Mouse (Mus musculus) stomach, embryonic 16.5 days (tissue): Measurements from ENCODE around the gene Trim14. TPM values are rescaled to one million over a fixed set of nuclear protein-coding genes. Genes with fewer than 3 reads are reported as not detected.

Experiments used
- ATAC-seq: fragments of 200-750 bp; cut with Nextera tagmentation; 2 replicates; pipeline ENCODE4 v1.8.0; 2017; ENCODE audit warnings: moderate number of reproducible peaks, moderate TSS enrichment; ENCODE audit not compliant: insufficient read depth, low FRiP score
- H3K27ac ChIP-seq: fragments of 300-500 bp; sonication (generic); 2 replicates; pipeline ENCODE4 v1.5.1; 2014; ENCODE audit warnings: low read length
- H3K27me3 ChIP-seq: fragments of 300-500 bp; sonication (generic); 2 replicates; pipeline ENCODE4 v1.6.1; 2014; ENCODE audit warnings: low read length, control low read depth, mixed read lengths; ENCODE audit not compliant: control insufficient read depth, insufficient read depth
- H3K36me3 ChIP-seq: fragments of 300-500 bp; sonication (generic); 2 replicates; pipeline ENCODE4 v1.6.1; 2014; ENCODE audit warnings: low read length; ENCODE audit not compliant: control insufficient read depth, insufficient read depth
- H3K4me1 ChIP-seq: fragments of 300-500 bp; sonication (generic); 2 replicates; pipeline ENCODE4 v1.6.1; 2014; ENCODE audit warnings: low read length, control low read depth, mixed read lengths; ENCODE audit not compliant: control insufficient read depth, insufficient read depth
- H3K4me2 ChIP-seq: fragments of 300-500 bp; sonication (generic); 2 replicates; pipeline ENCODE4 v1.6.1; 2014; ENCODE audit warnings: low read depth, low read length, mixed read lengths
- H3K4me3 ChIP-seq: fragments of 300-500 bp; sonication (generic); replicated peaks from 2 replicates; pipeline ENCODE4 v1.5.1; 2014; ENCODE audit warnings: mild to moderate bottlenecking, low read length
- H3K9ac ChIP-seq: fragments of 300-500 bp; sonication (generic); 2 replicates; pipeline ENCODE4 v1.6.1; 2014; ENCODE audit warnings: low read length
- H3K9me3 ChIP-seq: fragments of 300-500 bp; sonication (generic); replicated peaks from 2 replicates; pipeline ENCODE4 v1.6.1; 2016; ENCODE audit warnings: low read length, control low read depth; ENCODE audit not compliant: control insufficient read depth
- WGBS: fragments of 180-500 bp; shearing (Covaris S2); extraction: QIAGEN DNeasy Blood & Tissue Kit; methylation state at CpG from one replicate; pipeline ENCODE4 v1.1.7; 2014; 5-methylcytosine and 5-hydroxymethylcytosine counted together
- polyA plus RNA-seq: library from polyadenylated mRNA; unstranded; fragments of >200 nt; fragmentation: Nextera tagmentation; extraction: Ambion mirVana; gene quantifications from 2 replicates; pipeline ENCODE4 v1.2.1, GENCODE M21; 2015

Gene Trim14
- polyA plus RNA-seq, 1 experiment from 2014 or later, result 4.4 TPM

DNA sequence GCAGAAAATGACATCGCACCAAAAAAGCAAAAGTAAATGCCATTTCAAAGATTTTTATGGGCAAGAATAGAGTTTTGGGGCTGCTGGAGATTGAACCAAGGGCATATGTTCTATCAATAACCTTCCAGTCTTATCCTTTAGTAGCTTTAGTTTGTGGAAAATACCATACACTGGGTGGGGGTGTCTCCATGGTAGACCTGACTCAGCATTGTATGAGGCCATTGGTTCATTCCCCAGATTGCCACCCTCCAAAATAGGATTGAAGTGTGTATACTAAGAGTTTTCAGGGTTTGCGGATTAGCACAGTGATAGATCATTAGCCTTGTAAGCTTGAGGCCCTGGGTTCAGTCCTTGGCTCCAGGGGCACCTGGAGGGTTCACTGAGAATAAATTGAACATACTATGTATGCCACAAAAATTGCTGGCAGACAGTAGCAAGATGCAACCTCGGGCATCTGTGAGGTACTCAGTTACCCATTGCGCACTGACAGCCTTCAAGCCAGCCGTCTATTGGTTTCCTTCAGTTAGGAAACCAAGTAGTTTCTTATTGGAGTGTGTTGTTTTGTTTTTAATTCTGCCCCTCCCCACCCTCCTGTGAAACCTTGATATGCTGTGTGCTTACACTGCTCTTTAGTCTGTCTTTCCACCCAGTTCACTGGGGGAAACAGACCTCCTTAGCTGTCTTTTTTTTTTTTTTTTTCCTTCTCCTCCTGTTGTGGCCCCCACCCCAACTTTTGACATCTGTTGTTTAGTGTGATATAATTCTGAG is 81.7 kb downstream of the Trim14 start:
- no peak overlapping the region for H3K9ac ChIP-seq
- 68% methylated on average over 5 of the region's 5 CpGs for WGBS
- no peaks in the 10 kb centered on the region for H3K27me3 ChIP-seq
- H3K27ac ChIP-seq, result no peak overlapping the region
- H3K36me3 ChIP-seq, result no peaks in the 10 kb centered on the region
- H3K4me3 ChIP-seq, result no peak overlapping the region; the same call in 1 of the 2 replicates
- peaks cover 33% of the 10 kb centered on the region for H3K4me1 ChIP-seq
- ATAC-seq, result no peak
- H3K9me3 ChIP-seq, result no peaks in the 10 kb centered on the region
- peak overlapping the region; percentile 88 for H3K4me2 ChIP-seq

DNA sequence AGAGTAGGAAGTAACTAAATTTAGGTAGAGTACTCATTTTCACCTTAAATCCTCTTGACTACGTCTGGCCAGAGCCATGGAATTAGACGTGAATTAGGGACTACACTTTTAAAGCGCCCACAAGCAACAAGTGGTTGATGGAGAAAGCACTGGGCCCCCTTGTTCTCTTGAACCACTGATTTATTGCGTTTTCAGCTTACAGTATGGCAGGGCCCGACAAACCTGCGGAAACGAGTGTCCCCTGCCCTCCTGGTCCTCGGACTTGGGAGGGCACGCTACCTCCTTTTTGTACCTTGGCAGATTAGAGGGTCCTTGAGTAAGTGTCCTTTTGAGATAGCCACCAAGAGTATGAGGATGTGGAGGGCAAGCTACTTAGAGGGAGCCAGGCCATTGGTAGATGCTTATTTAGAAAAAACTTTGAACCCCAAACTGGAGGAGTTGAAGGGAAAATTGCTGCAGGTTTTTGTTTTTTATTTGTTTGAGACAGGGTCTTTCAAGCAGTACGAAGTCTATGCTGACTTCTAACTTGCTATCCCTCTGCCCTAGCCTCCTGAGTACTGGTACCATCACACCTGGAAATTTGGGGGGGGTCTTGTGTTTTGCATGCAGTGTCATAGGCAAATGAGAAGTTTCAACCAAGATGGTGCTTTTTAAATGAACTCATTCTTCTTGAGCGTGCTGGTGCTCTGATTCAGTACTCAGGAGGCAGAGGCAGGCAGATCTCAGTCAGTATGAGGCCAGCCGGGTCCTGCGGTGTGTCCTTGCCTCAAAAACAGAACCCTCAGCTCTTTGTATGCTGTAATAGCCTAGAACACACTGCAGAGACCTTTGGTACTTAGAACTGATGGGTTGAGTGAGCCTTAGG is 82.9 kb downstream of the Trim14 start:
- WGBS, result 31% methylated on average over 13 of the region's 13 CpGs
- peak overlapping the region; percentile 99 for H3K27ac ChIP-seq
- H3K4me2 ChIP-seq, result peak overlapping the region; percentile 88
- H3K9me3 ChIP-seq, result no peaks in the 10 kb centered on the region
- no peak for ATAC-seq
- H3K36me3 ChIP-seq, result no peaks in the 10 kb centered on the region
- no peaks in the 10 kb centered on the region for H3K27me3 ChIP-seq
- peak overlapping the region; percentile 92 for H3K4me3 ChIP-seq
- H3K4me1 ChIP-seq, result peaks cover 36% of the 10 kb centered on the region
- H3K9ac ChIP-seq, result peak overlapping the region; percentile 100

DNA sequence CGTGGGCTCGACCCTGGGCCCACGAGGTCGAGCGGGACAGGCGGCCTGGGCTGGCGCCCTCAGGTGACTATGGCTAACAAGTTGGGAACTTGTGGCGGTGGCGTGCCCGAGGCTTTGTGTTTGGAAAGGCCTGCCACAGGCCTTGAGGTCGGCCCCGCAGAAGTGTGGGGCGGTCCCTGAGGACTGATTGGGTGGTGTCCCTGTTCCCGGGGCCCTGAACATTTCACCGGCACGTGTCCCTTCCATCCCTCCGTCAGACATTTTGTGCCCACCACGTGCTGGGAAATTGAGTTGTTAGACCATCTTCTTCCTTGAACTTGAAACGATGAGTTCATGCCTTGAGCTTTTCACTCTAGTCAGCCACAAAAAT is 83.5 kb downstream of the Trim14 start:
- peak; percentile 19; the same call in 1 of the 2 replicates for ATAC-seq
- peak overlapping the region; percentile 100 for H3K9ac ChIP-seq
- H3K4me2 ChIP-seq, result peak overlapping the region; percentile 88
- WGBS, result under 1% methylated on average over 19 of the region's 19 CpGs
- peak overlapping the region; percentile 92 for H3K4me3 ChIP-seq
- no peaks in the 10 kb centered on the region for H3K36me3 ChIP-seq
- no peaks in the 10 kb centered on the region for H3K9me3 ChIP-seq
- H3K4me1 ChIP-seq, result peaks cover 36% of the 10 kb centered on the region
- no peaks in the 10 kb centered on the region for H3K27me3 ChIP-seq
- peak overlapping the region; percentile 99 for H3K27ac ChIP-seq

DNA sequence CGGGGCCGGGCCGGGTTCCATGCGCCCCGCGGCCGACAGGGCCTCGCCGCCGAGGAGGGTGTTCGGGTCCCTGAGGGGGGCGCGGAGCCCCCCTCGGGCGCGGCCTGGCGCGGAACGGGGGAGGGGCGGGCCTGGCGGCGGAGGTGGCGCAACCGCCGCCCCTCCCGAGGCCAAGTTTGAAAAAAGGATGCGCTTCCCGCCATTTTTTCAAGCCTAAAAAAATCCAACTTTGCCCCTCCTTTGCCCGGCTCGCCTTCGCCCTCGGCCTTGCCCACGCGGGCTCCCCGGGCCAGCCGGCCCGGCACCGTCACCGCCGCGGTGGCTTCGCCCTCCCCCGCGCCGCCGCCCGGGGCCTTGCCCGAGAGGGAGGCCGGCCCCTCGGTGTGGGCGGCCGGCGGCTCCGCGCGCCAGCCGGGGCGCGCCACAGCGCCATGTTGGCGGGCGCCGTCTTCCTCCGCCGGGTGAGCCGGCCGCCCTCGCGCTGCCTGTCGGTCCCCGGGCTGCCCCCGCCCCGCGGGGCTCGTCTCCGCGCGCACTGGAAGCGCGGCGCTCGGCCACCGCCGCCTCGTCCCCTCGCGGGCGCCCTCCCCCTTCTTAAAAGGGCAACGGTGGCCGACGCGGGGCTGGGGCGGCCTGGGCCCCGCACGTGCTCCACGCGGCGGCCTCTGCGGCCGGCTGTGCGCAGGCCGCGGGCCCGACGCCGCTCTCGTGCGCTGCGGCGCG is 84.0 kb downstream of the Trim14 start:
- H3K27ac ChIP-seq, result peak overlapping the region; percentile 99
- H3K4me1 ChIP-seq, result peaks cover 36% of the 10 kb centered on the region
- no peaks in the 10 kb centered on the region for H3K9me3 ChIP-seq
- under 1% methylated on average over 101 of the region's 111 CpGs for WGBS
- peak overlapping the region; percentile 88 for H3K4me2 ChIP-seq
- H3K36me3 ChIP-seq, result no peaks in the 10 kb centered on the region
- H3K27me3 ChIP-seq, result no peaks in the 10 kb centered on the region
- H3K9ac ChIP-seq, result peak overlapping the region; percentile 100
- peak; percentile 41; the same call in 1 of the 2 replicates for ATAC-seq
- peak overlapping the region; percentile 92 for H3K4me3 ChIP-seq

DNA sequence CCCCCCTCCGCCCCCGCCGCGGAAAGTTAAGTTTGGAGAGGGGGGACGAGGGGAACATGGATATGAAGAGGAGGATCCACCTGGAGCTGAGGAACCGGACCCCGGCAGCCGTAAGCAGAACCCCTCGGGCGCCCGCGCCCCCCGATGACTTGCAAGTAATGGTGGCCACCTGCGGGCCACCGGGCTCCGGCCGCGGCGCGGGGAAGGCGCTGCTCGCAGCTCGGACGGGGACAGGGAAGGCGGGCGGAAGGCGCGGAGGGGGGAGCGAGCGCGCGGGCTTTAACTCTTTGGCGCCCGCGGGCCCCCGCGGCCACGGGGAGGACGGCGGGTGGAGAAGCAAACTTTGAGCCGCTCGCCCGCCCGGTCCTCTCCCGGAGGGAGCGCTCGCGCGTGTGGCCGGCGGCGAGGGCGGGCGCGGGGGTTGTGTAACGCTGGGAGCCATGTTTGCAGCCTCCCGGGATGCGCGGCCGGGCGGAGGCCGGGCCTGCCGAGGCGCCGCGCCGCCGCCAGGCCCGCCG is 84.6 kb downstream of the Trim14 start:
- peaks cover 36% of the 10 kb centered on the region for H3K4me1 ChIP-seq
- H3K9ac ChIP-seq, result peak overlapping the region; percentile 100
- peak overlapping the region; percentile 88; the same call in 1 of the 2 replicates for H3K4me2 ChIP-seq
- no peaks in the 10 kb centered on the region for H3K27me3 ChIP-seq
- H3K36me3 ChIP-seq, result no peaks in the 10 kb centered on the region
- no peaks in the 10 kb centered on the region for H3K9me3 ChIP-seq
- WGBS, result under 1% methylated on average over 60 of the region's 70 CpGs
- H3K27ac ChIP-seq, result peak overlapping the region; percentile 99
- peak; percentile 41 for ATAC-seq
- peak overlapping the region; percentile 92 for H3K4me3 ChIP-seq

DNA sequence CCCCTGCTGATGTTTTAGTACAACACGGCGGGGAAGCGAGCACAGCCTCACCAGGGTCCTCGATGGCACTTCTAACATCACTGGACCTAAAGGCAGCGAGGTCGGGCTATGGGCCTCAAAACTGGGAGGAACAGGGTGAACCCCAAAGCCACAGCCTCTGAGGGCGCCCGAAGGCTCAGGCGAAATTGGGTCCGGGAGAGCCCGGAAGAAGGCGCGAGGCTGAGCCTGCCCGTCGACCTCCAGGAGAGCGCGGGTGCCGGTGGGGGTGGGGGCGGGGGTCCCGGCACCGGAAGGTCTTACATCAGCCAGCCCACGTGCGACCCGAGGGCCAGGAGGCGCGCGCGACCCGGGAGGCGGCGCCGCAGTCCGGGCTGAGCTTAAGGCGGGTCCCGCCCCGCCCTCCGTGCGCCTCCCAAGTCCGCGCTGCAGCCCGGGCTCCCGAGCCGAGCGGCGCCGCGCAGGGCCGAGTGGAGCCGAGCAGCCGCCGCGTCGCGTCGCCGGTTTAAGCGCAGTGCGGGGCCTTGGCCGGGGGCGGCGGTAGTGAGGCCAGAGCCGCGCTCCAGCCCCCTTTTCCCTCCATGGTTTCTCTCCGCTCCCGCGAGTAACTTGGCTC is 85.3 kb downstream of the Trim14 start, which contains the start of gene Anp32b:
Gene Anp32b (plus strand): TSS at position 384 of the 613 bp plus-strand sequence.
- Histone ChIP-seq H3K36me3 (no peaks in the 10 kb centered on the region), H3K27me3 (no peaks in the 10 kb centered on the region), H3K4me3 (peak within 1 kb of the TSS; percentile 92), H3K27ac (peak within 1 kb of the TSS; percentile 99), H3K4me1 (peaks cover 31% of the 10 kb centered on the region), H3K9ac (peak within 1 kb of the TSS; percentile 100), H3K4me2 (peak within 1 kb of the TSS; percentile 92), H3K9me3 (no peaks in the 10 kb centered on the region)
- under 1% methylated on average over 62 of the region's 66 CpGs for WGBS
- peak; percentile 96 for ATAC-seq

DNA sequence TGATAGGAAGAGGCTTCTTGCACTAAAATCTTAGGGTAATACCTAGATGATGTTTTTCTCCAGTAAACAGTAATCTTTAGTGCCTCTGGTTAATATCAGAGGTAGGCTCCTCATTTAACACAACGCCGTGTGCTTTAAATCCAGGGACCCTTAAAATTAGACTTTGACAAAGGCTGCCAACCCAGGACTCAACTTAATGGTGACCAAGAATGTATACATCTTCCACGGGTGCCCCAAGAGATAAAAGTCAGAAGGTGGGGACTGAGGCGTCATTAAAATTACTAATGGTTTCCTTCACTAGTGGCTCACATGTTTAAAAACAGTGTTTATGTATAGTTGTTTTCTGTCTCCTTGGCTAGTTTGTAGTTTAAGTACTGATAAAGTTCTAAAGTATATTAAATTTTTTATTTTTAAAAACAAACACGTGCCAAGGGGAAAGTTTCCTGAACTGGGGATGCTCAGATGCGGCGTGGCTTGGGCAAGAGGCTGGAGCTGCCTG is 85.9 kb downstream of the Trim14 start:
- H3K27me3 ChIP-seq, result no peaks in the 10 kb centered on the region
- WGBS, result 24% methylated on average over 7 of the region's 7 CpGs

DNA sequence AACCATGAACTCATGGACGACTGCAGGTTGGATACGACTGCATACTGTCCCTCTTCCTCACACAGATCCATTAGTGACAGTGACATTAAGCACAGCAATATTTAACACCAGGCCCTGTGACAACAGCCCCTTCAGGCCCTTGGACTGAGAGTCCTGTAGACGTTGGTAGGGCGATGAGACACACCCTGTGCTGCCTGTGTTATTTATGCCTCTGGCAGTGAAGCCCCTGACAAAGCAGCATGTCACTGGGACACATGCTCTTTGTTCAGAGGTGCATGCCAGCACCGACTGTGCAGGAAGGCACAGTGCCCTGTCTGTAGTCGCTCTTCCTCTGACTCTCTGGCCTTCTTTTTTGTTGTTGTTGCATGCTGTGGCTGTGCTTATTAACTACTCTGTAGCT is 87.1 kb downstream of the Trim14 start:
- 55% methylated on average over 6 of the region's 6 CpGs for WGBS
- no peak overlapping the region for H3K27ac ChIP-seq
- H3K36me3 ChIP-seq, result no peaks in the 10 kb centered on the region
- H3K4me3 ChIP-seq, result no peak overlapping the region
- peaks cover 18% of the 10 kb centered on the region for H3K4me1 ChIP-seq
- H3K9me3 ChIP-seq, result no peaks in the 10 kb centered on the region
- H3K9ac ChIP-seq, result no peak overlapping the region
- no peaks in the 10 kb centered on the region for H3K27me3 ChIP-seq
- no peak overlapping the region for H3K4me2 ChIP-seq
- no peak for ATAC-seq

More for the DNA sequence above, 85.9 kb downstream of the Trim14 start:
- H3K4me2 ChIP-seq, result peak overlapping the region; percentile 92
- no peaks in the 10 kb centered on the region for H3K9me3 ChIP-seq
- peak overlapping the region; percentile 100 for H3K9ac ChIP-seq
- H3K4me3 ChIP-seq, result peak overlapping the region; percentile 92
- H3K27ac ChIP-seq, result peak overlapping the region; percentile 86
- no peak for ATAC-seq
- no peaks in the 10 kb centered on the region for H3K36me3 ChIP-seq
- peaks cover 26% of the 10 kb centered on the region for H3K4me1 ChIP-seq
